Mouse (Mus musculus) liver, postnatal 0 days (tissue): ENCODE measurements around the gene Eml1.

Experiments used
- CTCF ChIP-seq: sonication (generic); IDR thresholded peaks from 2 replicates; pipeline ENCODE4 v1.5.1; 2016; ENCODE audit warnings: antibody characterized with exemption, low read depth
- EP300 ChIP-seq: IDR thresholded peaks from 2 replicates; pipeline ENCODE4 v1.6.1; 2016; ENCODE audit warnings: antibody characterized with exemption, low read depth, mild to moderate bottlenecking

DNA sequence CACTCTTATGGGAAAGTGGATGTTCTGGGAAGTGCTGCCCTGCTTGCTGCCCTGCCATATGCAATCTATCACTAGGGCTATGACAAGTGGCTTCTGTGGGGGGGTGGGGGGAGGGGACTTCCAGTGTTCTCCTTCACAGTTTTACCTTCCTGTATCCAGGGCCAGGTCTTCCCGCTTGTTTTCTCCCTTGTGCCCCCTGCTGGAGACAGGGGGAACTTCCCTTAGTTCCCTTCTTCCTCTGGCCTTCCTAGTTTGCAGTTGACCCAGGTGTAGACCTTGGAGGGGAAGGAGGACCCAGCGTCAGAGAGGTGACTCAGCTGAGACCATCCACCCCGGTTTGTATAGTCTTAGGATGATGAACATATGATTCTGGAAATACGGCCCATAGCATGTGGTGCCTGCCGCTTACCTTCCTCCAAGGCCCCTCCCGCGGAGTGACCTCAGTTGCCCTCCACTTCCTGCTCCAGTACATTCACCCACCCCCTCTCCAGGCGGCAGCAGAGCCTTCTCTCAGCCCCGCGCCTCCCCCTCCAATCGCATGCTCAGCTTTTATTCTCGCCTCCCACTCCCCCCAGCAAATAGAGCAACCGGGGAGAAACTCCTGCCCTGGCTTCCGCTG is 32.1 kb upstream of the Eml1 start:
- no peak for TF ChIP-seq EP300
- peak; percentile 77 for TF ChIP-seq CTCF
